Mouse (Mus musculus) embryonic fibroblast, embryonic 13.5 days (primary cell): ENCODE data around the gene AC124108.1.

ENCODE experiments used
- CTCF ChIP-seq: IDR thresholded peaks from 2 replicates; pipeline ENCODE4 v1.5.1; 2011; ENCODE audit warnings: mild to moderate bottlenecking, control low read depth, low read length, moderate library complexity, borderline replicate concordance; ENCODE audit not compliant: insufficient read depth
- POLR2A ChIP-seq: IDR thresholded peaks from 2 replicates; pipeline ENCODE4 v1.6.1; 2011; ENCODE audit warnings: low read depth, mild to moderate bottlenecking, control low read depth, low read length, moderate library complexity

- TF ChIP-seq CTCF (peak; percentile 21; the same call in 1 of the 2 replicates), POLR2A (no peak)
Observed at GRCm38 (mm10) chr1:132233566-132233965, 42.3 kb downstream of the AC124108.1 start.
